Mouse (Mus musculus) effector memory CD4-positive, alpha-beta T cell, adult 7 months (primary cell): ENCODE measurements around the gene Cadps. TPM values are rescaled to one million over a fixed set of nuclear protein-coding genes. Genes with fewer than 3 reads are reported as not detected.

Source experiments
- polyA plus RNA-seq: library from polyadenylated mRNA; unstranded; fragments of 100-300 nt; shearing (Covaris generic); gene quantifications from one replicate; pipeline ENCODE4 v1.2.1, GENCODE M21; 2017

The Cadps gene
- 0.24 TPM for polyA plus RNA-seq

DNA sequence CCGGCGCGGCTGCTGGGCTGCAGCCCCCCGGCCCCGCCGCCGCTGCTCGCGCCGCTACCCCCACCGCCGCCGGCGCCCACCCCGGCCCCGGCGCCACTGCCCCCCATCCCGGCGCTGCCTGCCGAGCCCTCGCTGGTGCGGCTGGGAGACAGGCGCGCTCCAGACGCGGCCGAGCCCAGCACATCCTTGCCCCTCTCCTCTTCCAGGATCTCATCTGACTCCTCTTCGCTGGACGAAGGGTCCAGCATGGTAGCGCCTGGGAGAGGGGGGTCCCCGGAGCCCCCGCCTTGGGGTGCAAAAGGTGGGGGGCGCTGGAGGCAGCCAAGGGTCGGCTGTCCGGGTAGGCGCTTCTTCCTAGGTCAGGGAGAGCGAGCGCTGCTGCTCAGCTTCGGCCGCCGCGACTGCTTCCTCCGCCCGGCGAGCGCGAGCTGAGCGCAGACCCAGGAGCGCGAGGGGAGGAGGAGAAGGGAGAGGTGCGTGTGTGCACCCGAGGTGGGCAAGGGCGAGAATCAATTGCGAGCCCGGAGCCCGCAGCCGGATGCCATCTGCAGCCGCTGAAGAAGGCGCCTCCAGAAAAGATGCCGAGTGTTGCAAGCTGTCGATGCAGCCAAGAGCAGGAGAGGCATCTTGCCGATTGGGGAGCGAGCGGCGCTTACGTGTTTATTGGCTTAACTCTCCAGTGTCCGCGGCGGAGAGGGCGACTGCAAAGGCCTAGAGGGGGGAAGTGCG is at the start of gene Cadps:
Gene Cadps, minus strand, starts transcription at position 589 of the 729 bp plus-strand sequence.

DNA sequence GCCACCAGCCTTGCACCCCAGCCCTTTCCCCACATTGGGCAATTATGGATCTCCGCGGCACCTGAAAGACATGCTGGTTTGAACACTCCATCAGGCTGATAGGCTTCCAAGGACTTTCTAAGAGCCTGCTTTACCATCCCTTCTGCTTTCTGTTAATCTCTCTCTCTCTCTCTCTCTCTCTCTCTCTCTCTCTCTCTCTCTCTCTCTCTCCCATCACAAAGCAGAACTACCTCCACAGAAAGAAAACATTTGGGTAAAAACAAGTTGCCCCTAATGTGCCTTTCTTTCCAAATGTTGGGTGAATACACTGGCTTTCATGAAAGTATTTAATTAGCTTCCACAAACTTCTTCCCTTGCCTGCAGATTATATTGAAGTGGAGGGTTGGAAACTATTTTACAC is 474.8 kb downstream of the Cadps start, which contains the start of gene Fezf2:
Gene Fezf2, minus strand, starts transcription at position 101 of the 400 bp plus-strand sequence.

